In the genomic region with DNA sequence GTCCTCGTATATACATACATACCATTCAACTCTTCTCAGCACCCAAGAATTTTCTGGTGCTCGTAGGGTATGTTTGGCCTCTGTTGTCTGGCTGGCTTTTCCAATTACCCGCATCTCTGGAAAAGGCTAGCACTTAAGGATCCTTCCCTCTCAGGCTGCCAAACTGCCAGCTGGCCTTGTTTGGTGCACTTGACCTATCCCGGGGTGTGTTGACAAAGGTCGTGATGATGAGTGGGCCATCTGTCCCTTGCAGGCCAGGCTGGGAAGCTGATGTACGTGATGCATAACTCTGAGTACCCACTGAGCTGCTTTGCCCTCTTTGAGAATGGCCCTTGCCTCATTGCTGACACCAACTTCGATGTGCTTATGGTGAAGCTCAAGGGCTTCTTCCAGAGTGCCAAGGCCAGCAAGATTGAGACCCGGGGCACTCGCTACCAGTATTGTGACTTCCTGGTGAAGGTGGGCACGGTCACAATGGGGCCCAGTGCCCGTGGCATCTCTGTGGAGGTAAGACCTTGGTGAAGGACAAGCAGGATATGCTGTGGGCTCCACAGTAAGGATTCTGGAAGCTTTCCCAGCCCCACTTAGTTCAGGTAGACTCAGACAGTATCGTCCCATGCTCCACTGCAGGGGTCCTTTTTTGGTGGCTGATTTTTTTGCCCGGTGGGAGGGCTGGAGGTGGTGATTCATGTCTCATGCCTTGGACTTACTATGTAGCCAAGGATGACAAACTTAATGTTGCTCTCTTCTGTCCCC, we compare ENCODE assay signal across 29 mouse cellular contexts. TPM values are rescaled to one million over a fixed set of nuclear protein-coding genes. Genes with fewer than 3 reads are reported as not detected.
DNase-seq lines count a peak whose midpoint lies in the region; ATAC-seq and TF ChIP-seq lines count a peak whose summit lies in the region.
"Had no signal": no experiment of that assay in that cellular context is flagged by ENCODE, and none has a peak within 500 bp of the region (broad histone marks: within the 10 kb centered on the region; RNA-seq: fewer than 3 reads in every experiment).

No protein-coding gene starts in this region.

- peak; percentile 34 to 53 for DNase-seq in cerebellum, postnatal 25 days
- no peak for DNase-seq in cerebellum, adult 11-12 months
- DNase-seq in lung, postnatal 10 days, result peak; percentile 44
- DNase-seq in lung, postnatal 25 days (ENCODE audit: low spot score), result no peak
- no peak for DNase-seq in Patski (ENCODE audit: low read depth, low spot score)
- DNase-seq in liver, embryonic 14.5 days (ENCODE audit: low read depth in 3 of 3, low spot score in 3 of 3), result no peak
- DNase-seq in ovary, postnatal 36 days (ENCODE audit: low spot score), result no peak
- DNase-seq: adrenal gland, postnatal 25 days; B cell, adult 2 months; cerebellum, adult 9-11 months; gastrocnemius, postnatal 14 days; heart, adult 11 months; kidney, adult 2 months; kidney, postnatal 4 days; layer of hippocampus, postnatal 36 days; left cerebral cortex, postnatal 4 days; lung, embryonic 14.5 days; lung, postnatal 36 days; right cerebral cortex, postnatal 14 days; thymus, postnatal 14 days had no signal

- H3K27ac ChIP-seq in liver, embryonic 14.5 days, result peak overlapping the region; percentile 98
- no peak overlapping the region for H3K27ac ChIP-seq in intestine, postnatal 0 days (ENCODE audit: low read depth, low read length)
- H3K27ac ChIP-seq: hindbrain, embryonic 10.5 days; hindbrain, embryonic 15.5 days; kidney, postnatal 0 days had no signal

- peaks cover 65% of the 10 kb centered on the region for H3K36me3 ChIP-seq in liver, embryonic 14.5 days (replicated peaks; ENCODE audit: control insufficient read depth, insufficient read depth, low read depth)
- peaks cover 68% of the 10 kb centered on the region for H3K36me3 ChIP-seq in intestine, postnatal 0 days (ENCODE audit: control insufficient read depth, insufficient read depth)

- POLR2A ChIA-PET in Patski (lab: Charles Lee), result no interaction called here

- TF ChIP-seq CTCF in Patski (IDR thresholded peaks at IDR 0.05), result no peak
- TF ChIP-seq CTCF in liver, embryonic 14.5 days (IDR thresholded peaks at IDR 0.05; ENCODE audit: low read depth), result no peak
- TF ChIP-seq CTCF in intestine, postnatal 0 days (IDR thresholded peaks at IDR 0.05; ENCODE audit: low read depth), result no peak

- no peak overlapping the region for H3K4me2 ChIP-seq in liver, embryonic 14.5 days (ENCODE audit: low read depth)
- no peak overlapping the region for H3K4me2 ChIP-seq in intestine, postnatal 0 days (replicated peaks; ENCODE audit: low read depth)
- H3K4me2 ChIP-seq: heart, embryonic 12.5 days; hindbrain, embryonic 15.5 days; lung, embryonic 14.5 days; midbrain, embryonic 11.5 days had no signal

- no peaks in the 10 kb centered on the region for H3K27me3 ChIP-seq in Patski
- H3K27me3 ChIP-seq in liver, embryonic 14.5 days (ENCODE audit: control insufficient read depth, insufficient read depth, low read length), result no peaks in the 10 kb centered on the region
- H3K27me3 ChIP-seq in intestine, postnatal 0 days (replicated peaks; ENCODE audit: control insufficient read depth, insufficient read depth, low read length), result no peaks in the 10 kb centered on the region
- H3K27me3 ChIP-seq: heart, embryonic 12.5 days; hindbrain, embryonic 15.5 days had no signal

- H3K4me1 ChIP-seq in liver, embryonic 14.5 days (replicated peaks; ENCODE audit: control insufficient read depth in 2 of 2, insufficient read depth in 2 of 2, low read length in 1 of 2), result peaks cover 30 to 39% of the 10 kb centered on the region in 2 experiments
- no peaks in the 10 kb centered on the region for H3K4me1 ChIP-seq in intestine, postnatal 0 days (replicated peaks; ENCODE audit: control insufficient read depth, insufficient read depth, low read length)
- H3K4me1 ChIP-seq: heart, embryonic 12.5 days; hindbrain, embryonic 10.5 days; hindbrain, embryonic 15.5 days had no signal

- no peaks in the 10 kb centered on the region for H3K9me3 ChIP-seq in liver, embryonic 14.5 days (ENCODE audit: control insufficient read depth, low read length)
- no peaks in the 10 kb centered on the region for H3K9me3 ChIP-seq in intestine, postnatal 0 days (ENCODE audit: control insufficient read depth)
- H3K9me3 ChIP-seq: heart, embryonic 12.5 days; hindbrain, embryonic 10.5 days; hindbrain, embryonic 15.5 days had no signal

- H3K4me3 ChIP-seq in liver, embryonic 14.5 days (ENCODE audit: insufficient read depth in 1 of 2, low read depth in 2 of 2, low read length in 2 of 2), result no peak overlapping the region
- H3K4me3 ChIP-seq in intestine, postnatal 0 days (ENCODE audit: low read depth, low read length), result no peak overlapping the region
- H3K4me3 ChIP-seq: heart, embryonic 12.5 days; hindbrain, embryonic 10.5 days; hindbrain, embryonic 15.5 days had no signal

- CTCF ChIA-PET in Patski (lab: Charles Lee), result interaction anchor here (2.2 kb wide), 1 partner anchor 107 kb away, joined by 9 read pairs; no protein-coding TSS in a partner anchor

- WGBS in liver, embryonic 14.5 days (ENCODE audit: insufficient replicate concordance), result 84% methylated on average over 13 of the region's 13 CpGs
- WGBS in intestine, postnatal 0 days, result 85% methylated on average over 13 of the region's 13 CpGs

- no peak overlapping the region for H3K9ac ChIP-seq in liver, embryonic 14.5 days (replicated peaks)
- H3K9ac ChIP-seq in intestine, postnatal 0 days (ENCODE audit: low read depth, low read length), result no peak overlapping the region
- H3K9ac ChIP-seq: heart, embryonic 12.5 days; hindbrain, embryonic 15.5 days; lung, embryonic 14.5 days had no signal

- no peak for TF ChIP-seq EP300 in liver, embryonic 14.5 days (IDR thresholded peaks at IDR 0.05; ENCODE audit: low read depth)

- ATAC-seq in Patski, result peak; percentile 62
- ATAC-seq in liver, embryonic 14.5 days (ENCODE audit: insufficient read depth), result no peak
- no peak for ATAC-seq in intestine, postnatal 0 days
- ATAC-seq: forebrain, embryonic 14.5 days; inflammation-experienced regulatory T-cells, adult 6 months; midbrain, embryonic 16.5 days had no signal

- in situ Hi-C loops in Patski (cut with MboI; ENCODE audit: low pct_unique_long_range_greater_than_20kb), result no loop called here

RNA-seq across cellular contexts. Expression of a gene that starts 7.3 kb away (rescaled TPM):
- 2.4 TPM for polyA plus RNA-seq in Patski (2021)
- polyA plus RNA-seq in liver, embryonic 14.5 days (2012; rRNA removed), result 0.86 and 0.95 TPM in 2 replicates
- 0.86 and 1.7 TPM in 2 replicates for polyA plus RNA-seq in liver, embryonic 14.5 days (2014; fragmentation: Nextera tagmentation; extraction: Ambion mirVana)
- polyA plus RNA-seq in intestine, postnatal 0 days (2015; fragmentation: Nextera tagmentation; extraction: Ambion mirVana), result 0.47 and 1.2 TPM in 2 replicates

RNA-seq across cellular contexts. Expression of a gene that starts 7.4 kb away (rescaled TPM):
- 36.3 TPM for polyA plus RNA-seq in Patski (2021)
- polyA plus RNA-seq in liver, embryonic 14.5 days (2012; rRNA removed), result 20.7 and 23.1 TPM in 2 replicates
- 23.2 and 25.7 TPM in 2 replicates for polyA plus RNA-seq in liver, embryonic 14.5 days (2014; fragmentation: Nextera tagmentation; extraction: Ambion mirVana)
- polyA plus RNA-seq in intestine, postnatal 0 days (2015; fragmentation: Nextera tagmentation; extraction: Ambion mirVana), result 22.8 and 22.9 TPM in 2 replicates

RNA-seq across cellular contexts. Expression of a gene that starts 7.4 kb away (rescaled TPM):
- 18.2 TPM for polyA plus RNA-seq in Patski (2021)
- 9.8 and 12.5 TPM in 2 replicates for polyA plus RNA-seq in liver, embryonic 14.5 days (2012; rRNA removed)
- 13.3 and 14.3 TPM in 2 replicates for polyA plus RNA-seq in liver, embryonic 14.5 days (2014; fragmentation: Nextera tagmentation; extraction: Ambion mirVana)
- 7.7 and 8.2 TPM in 2 replicates for polyA plus RNA-seq in intestine, postnatal 0 days (2015; fragmentation: Nextera tagmentation; extraction: Ambion mirVana)

RNA-seq across cellular contexts. Expression of a gene that starts 11.8 kb away (rescaled TPM):
- polyA plus RNA-seq in Patski (2021), result 10.0 TPM
- polyA plus RNA-seq in liver, embryonic 14.5 days (2012; rRNA removed), result 6.4 and 6.6 TPM in 2 replicates
- polyA plus RNA-seq in liver, embryonic 14.5 days (2014; fragmentation: Nextera tagmentation; extraction: Ambion mirVana), result 2.9 and 3.9 TPM in 2 replicates
- 2.6 and 2.9 TPM in 2 replicates for polyA plus RNA-seq in intestine, postnatal 0 days (2015; fragmentation: Nextera tagmentation; extraction: Ambion mirVana)

Comparison
In these comparisons a context has a peak if more than half of its experiments do, and no peak if none do; other contexts are left out.
1. DNase-seq: peak in cerebellum, postnatal 25 days (2 of 2) and lung, postnatal 10 days (single experiment); none in cerebellum, adult 11-12 months (single experiment), lung, postnatal 25 days (single experiment), Patski (single experiment), liver, embryonic 14.5 days (0 of 3) and ovary, postnatal 36 days (single experiment).